Mouse (Mus musculus) hindbrain, embryonic 12.5 days (tissue): ENCODE data around the gene Ginm1. TPM values are rescaled to one million over a fixed set of nuclear protein-coding genes. Genes with fewer than 3 reads are reported as not detected.
"Not testable (repeated sequence)": the region's sequence is repeated elsewhere in the genome, so short reads cannot be mapped to it uniquely, and the experiment has no call there.

Experiments
- ATAC-seq: fragments of 200-750 bp; cut with Nextera tagmentation; 2 replicates; pipeline ENCODE4 v1.8.0; 2017; ENCODE audit warnings: moderate TSS enrichment; ENCODE audit not compliant: low FRiP score
- H3K27ac ChIP-seq: fragments of 300-500 bp; sonication (generic); 2 replicates; pipeline ENCODE4 v1.5.1; 2016; ENCODE audit warnings: mild to moderate bottlenecking
- H3K27me3 ChIP-seq: fragments of 300-500 bp; sonication (generic); 2 replicates; pipeline ENCODE4 v1.6.1; 2016; ENCODE audit warnings: mild to moderate bottlenecking
- H3K36me3 ChIP-seq: fragments of 300-500 bp; sonication (generic); 2 replicates; pipeline ENCODE4 v1.6.1; 2016; ENCODE audit warnings: mild to moderate bottlenecking
- H3K4me1 ChIP-seq: fragments of 300-500 bp; sonication (generic); 2 replicates; pipeline ENCODE4 v1.6.1; 2016
- H3K4me2 ChIP-seq: fragments of 300-500 bp; sonication (generic); replicated peaks from 2 replicates; pipeline ENCODE4 v1.6.1; 2016; ENCODE audit warnings: mild to moderate bottlenecking
- H3K4me3 ChIP-seq: fragments of 300-500 bp; sonication (generic); 2 replicates; pipeline ENCODE4 v1.5.1; 2016; ENCODE audit warnings: mild to moderate bottlenecking
- H3K9ac ChIP-seq: fragments of 300-500 bp; sonication (generic); 2 replicates; pipeline ENCODE4 v1.6.1; 2016; ENCODE audit warnings: mild to moderate bottlenecking, moderate library complexity
- H3K9me3 ChIP-seq: fragments of 300-500 bp; sonication (generic); replicated peaks from 2 replicates; pipeline ENCODE4 v1.6.1; 2016; ENCODE audit warnings: mild to moderate bottlenecking
- WGBS: fragments of 180-500 bp; shearing (Covaris S2); methylation state at CpG from one replicate; pipeline ENCODE4 v1.1.7; 2016; 5-methylcytosine and 5-hydroxymethylcytosine counted together
- polyA plus RNA-seq: library from polyadenylated mRNA; unstranded; fragments of >200 nt; fragmentation: Nextera tagmentation; extraction: Ambion mirVana; gene quantifications from 2 replicates; pipeline ENCODE4 v1.2.1, GENCODE M21; 2016

Ginm1 gene
- polyA plus RNA-seq, 1 experiment from 2014 or later, result 61.3 TPM

GRCm38 (mm10) chr10:7792254-7792750 is 322 bp downstream of the Ginm1 start:
- H3K4me3 ChIP-seq, result peak overlapping the region; percentile 78
- peak overlapping the region; percentile 72 for H3K27ac ChIP-seq
- H3K9me3 ChIP-seq, result no peaks in the 10 kb centered on the region
- peaks cover 14% of the 10 kb centered on the region for H3K4me1 ChIP-seq
- peak overlapping the region; percentile 69 for H3K4me2 ChIP-seq
- H3K27me3 ChIP-seq, result no peaks in the 10 kb centered on the region
- WGBS, result under 1% methylated on average over 10 of the region's 10 CpGs
- ATAC-seq, result peak; percentile 79; the same call in 1 of the 2 replicates
- H3K9ac ChIP-seq, result peak overlapping the region; percentile 79
- H3K36me3 ChIP-seq, result peaks cover 27% of the 10 kb centered on the region

- Histone ChIP-seq H3K4me1 (peaks cover 4% of the 10 kb centered on the region), H3K4me3 (no peak overlapping the region), H3K27me3 (no peaks in the 10 kb centered on the region), H3K36me3 (peaks cover 15% of the 10 kb centered on the region), H3K9me3 (no peaks in the 10 kb centered on the region), H3K9ac (no peak overlapping the region), H3K27ac (no peak overlapping the region), H3K4me2 (no peak overlapping the region)
- no peak for ATAC-seq
- WGBS, result 45% methylated on average over 2 of the region's 2 CpGs
Observed at GRCm38 (mm10) chr10:7787319-7787718, 5.3 kb downstream of the Ginm1 start.

- Histone ChIP-seq H3K4me2 (peak overlapping the region; percentile 67), H3K36me3 (no peaks in the 10 kb centered on the region), H3K4me1 (0 out of 2 replicates have a peak, but pooled peaks cover 4% of the 10 kb centered on the region), H3K9me3 (no peaks in the 10 kb centered on the region), H3K27ac (no peak overlapping the region), H3K27me3 (no peaks in the 10 kb centered on the region), H3K9ac (0 out of 2 replicates have a peak overlapping the region, but pooled peaks have one; percentile 84), H3K4me3 (peak overlapping the region; percentile 94)
- peak; percentile 27 for ATAC-seq
- 54% methylated on average over 3 of the region's 3 CpGs for WGBS
Observed at GRCm38 (mm10) chr10:7781214-7781613, 11.4 kb downstream of the Ginm1 start.

- Histone ChIP-seq H3K27me3 (no peaks in the 10 kb centered on the region), H3K9ac (peak overlapping the region; percentile 84), H3K27ac (peak overlapping the region; percentile 76), H3K9me3 (no peaks in the 10 kb centered on the region), H3K36me3 (peaks cover 4% of the 10 kb centered on the region), H3K4me1 (0 out of 2 replicates have a peak, but pooled peaks cover 4% of the 10 kb centered on the region), H3K4me2 (peak overlapping the region; percentile 67), H3K4me3 (peak overlapping the region; percentile 94)
- peak; percentile 93 for ATAC-seq
- under 1% methylated on average over 62 of the region's 77 CpGs for WGBS
Observed at GRCm38 (mm10) chr10:7780238-7781176, 12.1 kb downstream of the Ginm1 start.

GRCm38 (mm10) chr10:7779751-7780237 is 12.8 kb downstream of the Ginm1 start:
- H3K9ac ChIP-seq, result peak overlapping the region; percentile 84

GRCm38 (mm10) chr10:7778361-7778760 is 14.3 kb downstream of the Ginm1 start:
- Histone ChIP-seq H3K27ac (no peak overlapping the region), H3K4me1 (0 out of 2 replicates have a peak, but pooled peaks cover 4% of the 10 kb centered on the region), H3K36me3 (peaks cover 19% of the 10 kb centered on the region), H3K4me2 (no peak overlapping the region), H3K4me3 (no peak overlapping the region), H3K9ac (no peak overlapping the region), H3K27me3 (no peaks in the 10 kb centered on the region), H3K9me3 (no peaks in the 10 kb centered on the region)
- ATAC-seq, result no peak
- WGBS, result 97% methylated on average over 3 of the region's 3 CpGs

More at GRCm38 (mm10) chr10:7779751-7780237, 12.8 kb downstream of the Ginm1 start:
- Histone ChIP-seq H3K4me2 (peak overlapping the region; percentile 67), H3K36me3 (peaks cover 8% of the 10 kb centered on the region), H3K9me3 (no peaks in the 10 kb centered on the region), H3K4me3 (peak overlapping the region; percentile 94), H3K27me3 (no peaks in the 10 kb centered on the region), H3K4me1 (0 out of 2 replicates have a peak, but pooled peaks cover 4% of the 10 kb centered on the region), H3K27ac (peak overlapping the region; percentile 76)
- 24% methylated on average over 7 of the region's 7 CpGs for WGBS
- no peak for ATAC-seq

GRCm38 (mm10) chr10:7775421-7775820 is 17.2 kb downstream of the Ginm1 start:
- Histone ChIP-seq H3K27me3 (no peaks in the 10 kb centered on the region), H3K4me1 (0 out of 2 replicates have a peak, but pooled peaks cover 4% of the 10 kb centered on the region), H3K9ac (no peak overlapping the region), H3K27ac (no peak overlapping the region), H3K36me3 (peaks cover 48% of the 10 kb centered on the region), H3K4me2 (no peak overlapping the region), H3K4me3 (no peak overlapping the region), H3K9me3 (no peaks in the 10 kb centered on the region)
- ATAC-seq, result no peak
- 95% methylated on average over 8 of the region's 8 CpGs for WGBS

GRCm38 (mm10) chr10:7772769-7773168 is 19.9 kb downstream of the Ginm1 start:
- Histone ChIP-seq H3K4me3 (no peak overlapping the region), H3K9me3 (no peaks in the 10 kb centered on the region), H3K4me2 (no peak overlapping the region), H3K27ac (no peak overlapping the region), H3K27me3 (no peaks in the 10 kb centered on the region), H3K36me3 (peaks cover 70% of the 10 kb centered on the region), H3K9ac (no peak overlapping the region), H3K4me1 (no peaks in the 10 kb centered on the region)
- 93% methylated on average over 1 of the region's 1 CpGs for WGBS
- no peak for ATAC-seq

- Histone ChIP-seq H3K9ac (no peak overlapping the region), H3K9me3 (no peaks in the 10 kb centered on the region), H3K27ac (no peak overlapping the region), H3K4me2 (no peak overlapping the region), H3K36me3 (peaks cover 74% of the 10 kb centered on the region), H3K4me3 (no peak overlapping the region), H3K27me3 (no peaks in the 10 kb centered on the region), H3K4me1 (no peaks in the 10 kb centered on the region)
- 96% methylated on average over 4 of the region's 4 CpGs for WGBS
- no peak for ATAC-seq
Observed at GRCm38 (mm10) chr10:7772346-7772745, 20.3 kb downstream of the Ginm1 start.

GRCm38 (mm10) chr10:7757544-7757943 is 35.1 kb downstream of the Ginm1 start:
- Histone ChIP-seq H3K36me3 (peaks cover 71% of the 10 kb centered on the region), H3K4me2 (no peak overlapping the region), H3K4me3 (no peak overlapping the region), H3K27ac (no peak overlapping the region), H3K9ac (no peak overlapping the region), H3K9me3 (no peaks in the 10 kb centered on the region), H3K27me3 (no peaks in the 10 kb centered on the region), H3K4me1 (no peaks in the 10 kb centered on the region)
- no peak for ATAC-seq
- WGBS, result 93% methylated on average over 2 of the region's 2 CpGs

GRCm38 (mm10) chr10:7748752-7749151 is 43.9 kb downstream of the Ginm1 start:
- Histone ChIP-seq H3K27ac (no peak overlapping the region), H3K9me3 (no peaks in the 10 kb centered on the region), H3K4me2 (no peak overlapping the region), H3K9ac (no peak overlapping the region), H3K27me3 (no peaks in the 10 kb centered on the region), H3K36me3 (peaks cover 62% of the 10 kb centered on the region), H3K4me1 (no peaks in the 10 kb centered on the region), H3K4me3 (no peak overlapping the region)
- no peak for ATAC-seq
- 94% methylated on average over 6 of the region's 6 CpGs for WGBS

- H3K27ac ChIP-seq, H3K9me3 ChIP-seq, H3K4me3 ChIP-seq, H3K27me3 ChIP-seq, H3K4me2 ChIP-seq, H3K4me1 ChIP-seq, ATAC-seq, H3K9ac ChIP-seq: not testable (repeated sequence)
- H3K36me3 ChIP-seq, result peaks cover 62% of the 10 kb centered on the region
- 97% methylated on average over 6 of the region's 6 CpGs for WGBS
Observed at GRCm38 (mm10) chr10:7745528-7745927, 47.1 kb downstream of the Ginm1 start.
